In genomic region chr11:86719390-86719789, GRCm38 (mm10) we compare ENCODE assay signal across 1 mouse cellular context.
TF ChIP-seq lines count a peak whose summit lies in the region.

No protein-coding gene starts in this region.

TF ChIP-seq in CH12.LX, 34 proteins besides CTCF, POLR2A, EP300 and RAD21 (continued from another document):
- TF ChIP-seq MEF2A (IDR thresholded peaks at IDR 0.05; ENCODE audit: borderline replicate concordance, low read depth, low read length): 0 out of 2 replicates have a peak, but pooled peaks have one; percentile 10
- no peak; the same call in 1 of the 2 replicates for TF ChIP-seq ZNF384 (IDR thresholded peaks at IDR 0.05; ENCODE audit: low read depth, low read length)
- TF ChIP-seq JUND (conservative IDR thresholded peaks at IDR 0.05; ENCODE audit: low read depth, low read length): no peak
- no peak for TF ChIP-seq GABPA (IDR thresholded peaks at IDR 0.05; ENCODE audit: insufficient replicate concordance, low read depth, low read length)
- TF ChIP-seq ZMIZ1 (IDR thresholded peaks at IDR 0.05; ENCODE audit: low read depth, low read length): no peak
- peak; percentile 57 for TF ChIP-seq TCF12 (IDR thresholded peaks at IDR 0.05; ENCODE audit: low read depth, low read length)
